Mouse (Mus musculus) lung, postnatal 0 days (tissue): Measurements from ENCODE around the gene Znrf3.

Experiments
- CTCF ChIP-seq: IDR thresholded peaks from 2 replicates; pipeline ENCODE4 v1.5.1; 2016; ENCODE audit warnings: antibody characterized with exemption, mild to moderate bottlenecking
- EP300 ChIP-seq: IDR thresholded peaks from 2 replicates; pipeline ENCODE4 v1.6.1; 2016; ENCODE audit warnings: antibody characterized with exemption, mild to moderate bottlenecking, control low read depth

- TF ChIP-seq CTCF (no peak), EP300 (no peak)
Observed at GRCm38 (mm10) chr11:5443511-5444233, 975 bp downstream of the Znrf3 start.
